Mouse (Mus musculus): Measurements from ENCODE around the gene Thg1l. TPM values are rescaled to one million over a fixed set of nuclear protein-coding genes. Genes with fewer than 3 reads are reported as not detected.
A peak's percentile ranks its signal among the peaks of the same experiment; 100 is the strongest.

Gene Thg1l
- polyA plus RNA-seq, 1 experiment from 2014 or later = 10.4 TPM

DNA sequence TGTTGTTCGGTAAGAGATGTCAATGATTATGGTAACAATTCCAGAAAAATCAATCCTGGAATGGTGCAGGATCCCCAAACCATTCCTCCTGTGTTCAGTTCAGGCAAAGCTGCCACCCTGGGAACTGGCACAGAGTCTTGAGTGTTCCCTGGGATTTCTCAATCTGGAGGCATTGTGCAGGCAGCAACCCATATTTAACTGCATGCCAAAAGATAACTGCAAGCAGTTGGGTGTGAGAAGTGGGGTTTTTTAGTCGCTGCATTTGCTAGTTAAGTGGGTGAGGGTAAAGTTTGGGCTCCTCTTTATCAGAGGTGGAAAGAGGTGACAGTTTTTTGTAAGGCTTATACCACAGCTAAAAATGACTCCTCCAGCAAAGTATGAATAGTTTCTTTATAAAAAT is 7.8 kb downstream of the Thg1l start:
- H3K27ac ChIP-seq = no peak overlapping the region
- no peaks in the 10 kb centered on the region for H3K27me3 ChIP-seq
- ATAC-seq (ENCODE audit: low FRiP score) = no peak
- WGBS = 87% methylated on average over 2 of the region's 2 CpGs
- H3K36me3 ChIP-seq = peaks cover 34% of the 10 kb centered on the region
- H3K4me3 ChIP-seq = no peak overlapping the region
- H3K9ac ChIP-seq = no peak overlapping the region
- H3K9me3 ChIP-seq = no peaks in the 10 kb centered on the region
- H3K4me2 ChIP-seq = no peak overlapping the region
- peaks cover 14% of the 10 kb centered on the region for H3K4me1 ChIP-seq (replicated peaks)

DNA sequence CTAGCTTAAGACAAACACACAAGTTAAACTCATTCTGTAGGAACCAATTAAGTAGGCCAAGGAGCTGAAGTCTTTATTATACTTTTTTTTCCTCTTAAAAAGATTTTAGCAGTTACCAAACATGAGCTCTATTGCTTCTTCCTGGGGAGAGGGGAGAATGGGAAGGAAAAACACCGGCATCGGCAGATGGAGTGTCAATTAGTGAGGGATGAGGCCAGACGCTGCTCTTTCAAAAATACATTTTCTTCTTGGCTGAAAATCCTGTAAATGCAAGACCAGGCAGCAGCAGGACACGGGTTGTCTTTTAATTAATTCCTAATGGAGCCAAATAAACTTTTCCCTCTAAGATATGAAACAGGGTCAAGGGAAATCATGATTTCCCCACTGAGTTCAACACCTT is 8.5 kb downstream of the Thg1l start:
- H3K9ac ChIP-seq = no peak overlapping the region
- peaks cover 29% of the 10 kb centered on the region for H3K36me3 ChIP-seq
- H3K4me1 ChIP-seq (replicated peaks) = peaks cover 20% of the 10 kb centered on the region
- no peak overlapping the region for H3K4me2 ChIP-seq
- H3K9me3 ChIP-seq = no peaks in the 10 kb centered on the region
- 90% methylated on average over 4 of the region's 4 CpGs for WGBS
- no peaks in the 10 kb centered on the region for H3K27me3 ChIP-seq
- no peak overlapping the region for H3K27ac ChIP-seq
- no peak for ATAC-seq (ENCODE audit: low FRiP score)
- no peak overlapping the region for H3K4me3 ChIP-seq

DNA sequence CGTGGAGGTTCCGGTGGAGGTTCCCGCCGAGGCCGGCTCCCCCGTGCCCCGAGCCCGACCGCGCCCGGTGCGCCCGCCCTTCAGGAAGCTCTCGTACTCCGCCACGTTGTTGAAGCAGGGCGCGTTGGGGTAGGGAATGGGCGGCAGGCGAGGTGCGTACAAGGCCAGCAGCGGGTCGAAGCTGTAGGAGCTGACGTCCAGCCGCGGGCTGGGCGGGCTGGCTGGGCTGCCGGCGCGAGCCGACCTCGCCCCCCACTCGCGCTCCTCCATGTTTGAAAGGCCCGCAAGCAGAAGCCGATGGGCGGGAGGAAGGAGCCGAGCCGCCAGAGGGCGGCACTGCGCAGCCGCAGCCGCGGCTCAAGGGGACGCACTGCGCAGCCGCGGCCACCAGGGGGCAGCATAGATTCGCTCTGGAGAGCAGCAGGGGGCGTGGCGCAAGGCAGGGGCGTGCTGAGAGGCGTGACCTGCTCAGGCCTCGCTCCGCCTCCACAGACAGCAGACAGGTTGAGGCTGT is 10.6 kb downstream of the Thg1l start, which contains the start of gene Lsm11:
Gene Lsm11 (minus strand): TSS at position 293 of the 514 bp plus-strand sequence.
- H3K4me2 ChIP-seq = peak within 1 kb of the TSS; percentile 75
- peak within 1 kb of the TSS; percentile 83 for H3K27ac ChIP-seq
- peak within 1 kb of the TSS; percentile 91 for H3K4me3 ChIP-seq
- peak; percentile 87 for ATAC-seq (ENCODE audit: low FRiP score)
- H3K9ac ChIP-seq = peak within 1 kb of the TSS; percentile 94
- peaks cover 33% of the 10 kb centered on the region for H3K4me1 ChIP-seq (replicated peaks)
- WGBS = under 1% methylated on average over 55 of the region's 55 CpGs
- H3K36me3 ChIP-seq = peaks cover 18% of the 10 kb centered on the region
- no peaks in the 10 kb centered on the region for H3K27me3 ChIP-seq
- H3K9me3 ChIP-seq = no peaks in the 10 kb centered on the region

DNA sequence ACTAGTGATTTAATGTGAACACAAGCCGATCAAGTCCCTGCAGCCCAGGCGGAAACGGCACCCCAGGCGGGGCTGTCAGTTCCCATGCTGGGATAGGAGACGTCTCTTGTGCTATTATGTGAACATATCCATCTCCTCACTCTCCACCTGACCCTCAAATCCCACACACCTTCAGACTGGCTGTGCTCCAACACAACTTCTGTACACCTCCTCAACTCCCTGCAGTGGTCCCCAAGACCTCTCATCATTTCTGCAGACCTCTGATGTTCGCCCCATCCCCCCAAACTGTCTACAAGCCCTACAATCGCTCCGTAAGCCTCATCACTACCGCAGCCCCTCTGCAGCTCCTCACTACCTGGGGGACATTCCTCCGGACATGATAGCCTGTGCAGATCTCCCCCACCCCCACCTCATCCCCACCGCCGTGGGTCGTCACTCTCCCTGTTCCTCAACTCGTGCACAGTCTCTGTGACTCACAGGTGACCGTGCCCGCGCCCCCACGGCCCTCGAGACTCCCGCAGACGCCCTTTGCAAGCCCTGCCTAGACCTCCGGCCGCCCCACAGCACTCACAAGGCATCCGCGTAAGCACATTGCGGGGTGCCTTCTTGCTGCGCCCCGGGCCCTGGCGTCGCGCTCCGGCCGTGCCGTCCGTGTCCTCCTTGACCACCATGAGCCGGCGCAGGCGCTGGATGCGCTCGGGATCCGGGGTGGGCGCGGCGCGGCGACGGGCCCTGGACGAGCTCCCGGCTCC is 11.2 kb downstream of the Thg1l start:
- Histone ChIP-seq H3K27ac (peak overlapping the region; percentile 83), H3K4me2 (peak overlapping the region; percentile 75), H3K36me3 (peaks cover 16% of the 10 kb centered on the region), H3K9me3 (no peaks in the 10 kb centered on the region), H3K9ac (peak overlapping the region; percentile 94), H3K27me3 (no peaks in the 10 kb centered on the region), H3K4me1 (replicated peaks) (peaks cover 33% of the 10 kb centered on the region), H3K4me3 (peak overlapping the region; percentile 91)
- WGBS = under 1% methylated on average over 49 of the region's 49 CpGs
- ATAC-seq (ENCODE audit: low FRiP score) = peak; percentile 18

DNA sequence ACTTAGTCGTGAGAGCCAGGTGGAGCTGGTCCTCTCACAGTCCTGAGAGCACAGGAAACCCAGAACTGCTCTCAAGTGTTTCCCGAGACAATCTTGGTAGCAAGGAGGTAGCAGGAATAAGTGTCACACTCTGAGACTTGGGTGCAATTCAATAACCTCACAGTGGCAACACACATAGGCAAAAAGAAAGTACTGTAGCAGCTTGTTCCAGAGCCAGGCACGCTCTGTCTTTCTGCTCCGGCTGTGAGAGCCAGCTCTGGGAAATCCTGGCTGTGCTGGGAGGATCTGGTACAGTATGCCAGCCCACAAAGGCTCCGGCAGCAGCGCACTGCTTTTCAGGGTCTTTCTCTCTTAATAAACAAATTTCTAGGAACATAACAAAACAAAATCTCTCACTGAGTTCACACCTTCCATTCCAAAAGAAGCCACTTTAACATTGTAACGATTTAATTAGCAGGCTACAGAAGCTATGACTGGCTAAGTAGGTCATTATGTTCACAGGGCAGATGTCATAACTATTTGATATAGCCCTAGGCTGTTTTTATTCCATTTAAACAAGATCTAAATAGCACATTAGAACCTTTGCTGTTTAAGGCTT is 12.1 kb downstream of the Thg1l start:
- no peaks in the 10 kb centered on the region for H3K27me3 ChIP-seq
- peak overlapping the region; percentile 94 for H3K9ac ChIP-seq
- peak overlapping the region; percentile 75 for H3K4me2 ChIP-seq
- ATAC-seq (ENCODE audit: low FRiP score) = no peak
- H3K4me1 ChIP-seq (replicated peaks) = peaks cover 33% of the 10 kb centered on the region
- peaks cover 12% of the 10 kb centered on the region; the same call in 1 of the 2 replicates for H3K36me3 ChIP-seq
- no peaks in the 10 kb centered on the region for H3K9me3 ChIP-seq
- peak overlapping the region; percentile 40; the same call in 1 of the 2 replicates for H3K27ac ChIP-seq
- WGBS = 63% methylated on average over 7 of the region's 7 CpGs
- peak overlapping the region; percentile 91 for H3K4me3 ChIP-seq

DNA sequence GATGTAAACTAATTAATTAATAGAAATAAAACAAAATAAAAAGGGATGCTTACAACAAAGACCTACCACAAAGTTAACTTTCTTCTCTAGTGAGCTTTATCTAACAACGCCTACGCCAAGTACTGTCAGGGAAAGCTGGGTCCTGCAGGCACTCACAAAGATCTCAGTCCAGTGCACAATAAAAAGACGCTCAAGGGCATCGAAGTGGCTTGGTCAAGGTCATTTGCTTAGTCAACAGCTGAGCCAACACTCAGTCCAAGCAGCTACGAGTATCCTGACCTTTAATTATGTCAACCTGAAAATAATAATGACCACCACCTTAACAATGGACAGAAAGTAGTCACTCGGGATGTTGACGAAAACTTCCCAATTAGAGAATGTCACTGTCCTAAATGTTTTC is 13.0 kb downstream of the Thg1l start:
- H3K4me1 ChIP-seq (replicated peaks) = peaks cover 33% of the 10 kb centered on the region
- H3K4me3 ChIP-seq = no peak overlapping the region
- peaks cover 13% of the 10 kb centered on the region for H3K36me3 ChIP-seq
- H3K9ac ChIP-seq = no peak overlapping the region
- 89% methylated on average over 7 of the region's 7 CpGs for WGBS
- H3K4me2 ChIP-seq = no peak overlapping the region
- no peaks in the 10 kb centered on the region for H3K27me3 ChIP-seq
- H3K27ac ChIP-seq = no peak overlapping the region
- no peak for ATAC-seq (ENCODE audit: low FRiP score)
- H3K9me3 ChIP-seq = no peaks in the 10 kb centered on the region

DNA sequence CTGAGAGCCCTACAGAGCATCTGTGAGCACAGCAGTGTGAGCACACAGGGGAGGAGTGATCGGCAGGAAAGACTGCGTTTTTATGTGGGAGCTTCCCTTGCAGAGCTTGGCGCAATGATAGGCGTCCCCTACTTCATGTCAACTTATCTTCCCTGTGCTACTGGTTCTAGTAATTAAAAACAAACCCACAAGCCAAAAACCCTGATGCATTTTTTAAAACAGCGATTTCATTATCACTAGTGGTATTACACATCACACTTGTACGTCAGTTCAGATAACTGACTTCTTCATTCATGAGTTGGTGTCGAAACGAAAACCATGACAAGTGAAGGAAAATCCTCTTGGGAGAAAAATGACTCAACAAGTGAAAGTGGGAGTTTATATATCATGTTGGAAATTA is 16.4 kb downstream of the Thg1l start:
- Histone ChIP-seq H3K27me3 (no peaks in the 10 kb centered on the region), H3K9me3 (no peaks in the 10 kb centered on the region), H3K4me1 (replicated peaks) (peaks cover 33% of the 10 kb centered on the region), H3K4me2 (no peak overlapping the region), H3K9ac (no peak overlapping the region), H3K36me3 (peaks cover 45% of the 10 kb centered on the region), H3K4me3 (no peak overlapping the region), H3K27ac (no peak overlapping the region)
- no peak for ATAC-seq (ENCODE audit: low FRiP score)
- 89% methylated on average over 8 of the region's 8 CpGs for WGBS

DNA sequence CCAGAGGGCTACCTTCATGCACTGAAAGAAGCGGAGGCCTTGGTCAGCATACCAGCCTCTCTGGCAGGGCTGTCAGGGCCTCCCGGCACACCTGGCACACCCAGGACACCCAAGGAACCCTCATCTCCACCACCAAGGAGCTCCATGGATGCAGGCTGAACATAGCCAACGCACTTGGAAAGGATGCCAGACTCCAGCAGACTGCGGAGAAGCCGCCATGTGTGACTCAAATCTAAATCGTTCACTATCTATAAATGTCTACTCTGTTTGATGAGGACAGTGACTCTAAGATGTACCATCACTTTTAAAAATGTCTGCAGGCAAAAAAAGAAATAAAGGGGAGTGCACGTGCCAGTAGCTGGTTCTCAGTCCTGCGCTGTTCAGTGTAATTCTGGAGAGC is 17.8 kb downstream of the Thg1l start:
- Histone ChIP-seq H3K36me3 (peaks cover 59% of the 10 kb centered on the region), H3K27ac (no peak overlapping the region)

DNA sequence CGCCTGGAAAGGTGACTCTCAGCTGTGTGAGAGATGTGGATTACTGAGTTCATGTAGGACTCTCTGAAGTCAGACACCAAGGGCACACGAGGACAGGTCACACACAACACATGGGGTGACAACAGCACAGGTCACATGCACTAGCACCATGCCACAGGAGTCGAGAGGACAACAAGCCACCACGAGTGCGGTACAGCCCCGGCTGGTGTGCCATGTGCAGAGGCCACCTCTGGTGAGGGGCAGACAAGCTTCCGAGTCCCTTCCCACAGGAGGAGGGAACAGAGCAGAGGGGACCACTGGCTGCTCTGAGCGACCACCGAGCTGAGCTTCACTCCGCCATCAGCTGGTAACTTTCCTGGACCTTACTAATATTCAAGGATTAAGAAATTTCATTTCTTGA is 22.5 kb downstream of the Thg1l start:
- whole genome bisulfite sequencing = 93% methylated on average over 10 of the region's 10 CpGs

More for the DNA sequence above, 17.8 kb downstream of the Thg1l start:
- no peak for ATAC-seq (ENCODE audit: low FRiP score)
- Histone ChIP-seq H3K9me3 (no peaks in the 10 kb centered on the region), H3K9ac (no peak overlapping the region), H3K27me3 (no peaks in the 10 kb centered on the region), H3K4me3 (no peak overlapping the region), H3K4me2 (no peak overlapping the region), H3K4me1 (replicated peaks) (peaks cover 19% of the 10 kb centered on the region)
- WGBS = 97% methylated on average over 8 of the region's 8 CpGs

DNA sequence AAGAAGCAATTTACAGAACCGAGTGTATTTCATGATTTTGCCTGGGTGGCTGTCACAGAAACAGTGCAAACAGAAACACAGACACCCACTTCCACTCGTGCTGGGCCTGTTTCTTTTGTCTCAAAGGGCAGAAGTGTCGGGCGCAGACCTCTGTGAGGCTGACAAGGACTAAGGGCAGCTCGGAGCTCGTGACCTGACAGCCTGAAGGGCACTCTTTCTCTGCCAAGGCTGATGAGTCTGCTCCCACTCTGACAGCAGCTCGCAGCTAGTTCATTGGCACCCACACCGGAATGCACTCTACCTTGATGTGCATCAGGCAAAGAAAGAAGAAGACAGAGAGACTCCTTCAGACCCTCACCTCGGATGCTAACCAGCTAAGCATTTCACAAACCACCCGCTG is 25.8 kb downstream of the Thg1l start:
- 85% methylated on average over 10 of the region's 10 CpGs for WGBS
- Histone ChIP-seq H3K4me3 (no peak overlapping the region), H3K4me1 (replicated peaks) (peaks cover 13% of the 10 kb centered on the region), H3K27me3 (no peaks in the 10 kb centered on the region), H3K4me2 (no peak overlapping the region), H3K36me3 (peaks cover 52% of the 10 kb centered on the region), H3K9ac (no peak overlapping the region), H3K9me3 (no peaks in the 10 kb centered on the region), H3K27ac (no peak overlapping the region)
- ATAC-seq (ENCODE audit: low FRiP score) = no peak

More for the DNA sequence above, 22.5 kb downstream of the Thg1l start:
- Histone ChIP-seq H3K4me3 (no peak overlapping the region), H3K36me3 (peaks cover 82% of the 10 kb centered on the region), H3K4me1 (replicated peaks) (no peaks in the 10 kb centered on the region), H3K4me2 (no peak overlapping the region), H3K9me3 (no peaks in the 10 kb centered on the region), H3K27me3 (no peaks in the 10 kb centered on the region), H3K9ac (no peak overlapping the region), H3K27ac (no peak overlapping the region)
- ATAC-seq (ENCODE audit: low FRiP score) = no peak

DNA sequence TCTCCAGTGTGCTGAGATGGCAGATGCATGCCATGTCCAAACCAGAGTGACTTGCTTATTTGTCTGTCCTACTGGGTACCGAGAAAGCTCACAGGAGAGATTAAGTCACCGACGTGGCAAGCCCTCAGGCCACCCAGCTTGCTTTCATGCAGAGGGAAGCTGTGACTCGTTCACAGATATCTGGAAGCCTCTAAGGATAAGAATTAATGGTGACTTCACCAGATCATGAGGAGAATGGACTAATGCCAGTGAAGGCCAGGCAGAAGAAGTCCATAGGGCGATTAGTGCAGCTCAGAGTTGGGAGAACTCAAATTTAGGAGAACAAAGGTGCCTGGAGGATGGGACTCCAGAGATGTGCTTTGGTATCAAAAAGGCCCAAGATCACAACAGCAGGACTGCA is 27.8 kb downstream of the Thg1l start:
- Histone ChIP-seq H3K9me3 (no peaks in the 10 kb centered on the region), H3K4me3 (no peak overlapping the region), H3K36me3 (peaks cover 32% of the 10 kb centered on the region), H3K27me3 (no peaks in the 10 kb centered on the region), H3K4me1 (replicated peaks) (peaks cover 16% of the 10 kb centered on the region), H3K4me2 (no peak overlapping the region), H3K27ac (no peak overlapping the region), H3K9ac (no peak overlapping the region)
- no peak for ATAC-seq (ENCODE audit: low FRiP score)
- 59% methylated on average over 5 of the region's 5 CpGs for WGBS

DNA sequence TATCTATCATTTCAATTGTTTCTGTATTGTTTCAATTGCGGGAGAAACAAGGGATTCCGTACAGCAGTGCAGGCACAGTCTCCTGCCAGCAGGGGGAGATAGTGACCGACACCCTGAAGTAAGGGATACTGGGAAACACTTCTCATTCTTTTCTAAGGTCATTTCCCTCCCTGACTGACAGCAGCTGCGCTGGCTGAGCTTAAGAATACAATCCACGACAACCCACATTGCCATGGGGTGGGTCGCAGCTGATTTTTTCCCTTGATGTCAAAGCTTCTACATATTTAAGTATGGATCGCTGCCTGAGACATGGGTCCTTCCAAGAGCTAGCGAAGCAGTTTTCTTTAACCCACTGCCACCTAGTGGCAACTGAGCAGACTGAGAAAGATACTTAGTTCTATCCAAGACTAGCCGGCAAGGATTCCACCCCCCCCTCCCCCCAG is 28.6 kb downstream of the Thg1l start:
- Histone ChIP-seq H3K27ac (peak overlapping the region; percentile 65; the same call in 1 of the 2 replicates), H3K9ac (peak overlapping the region; percentile 44; the same call in 1 of the 2 replicates), H3K36me3 (peaks cover 26% of the 10 kb centered on the region), H3K4me2 (peak overlapping the region; percentile 51), H3K4me3 (peak overlapping the region; percentile 35), H3K27me3 (no peaks in the 10 kb centered on the region), H3K9me3 (no peaks in the 10 kb centered on the region), H3K4me1 (replicated peaks) (peaks cover 19% of the 10 kb centered on the region)
- 1% methylated on average over 9 of the region's 9 CpGs for WGBS
- peak; percentile 90 for ATAC-seq (ENCODE audit: low FRiP score)

Measured in hindbrain, embryonic 13.5 days (tissue).